In genomic region chr4:141952114-141952513, GRCm38 (mm10) we compare ENCODE assay signal across 8 mouse cellular contexts.
DNase-seq lines count a peak whose midpoint lies in the region; ATAC-seq and TF ChIP-seq lines count a peak whose summit lies in the region.

No protein-coding gene starts in this region.

- TF ChIP-seq POLR2A in lung, adult 2 months (IDR thresholded peaks at IDR 0.05; ENCODE audit: borderline replicate concordance, extremely low read depth, low read depth, low read length) = no peak

- no peak for TF ChIP-seq CTCF in lung, adult 2 months (IDR thresholded peaks at IDR 0.05; ENCODE audit: insufficient read depth, low read length)

- H3K4me3 ChIP-seq in lung, adult 2 months (replicated peaks; ENCODE audit: extremely low read depth, low read depth, low read length) = no peak overlapping the region

- peaks cover 6% of the 10 kb centered on the region for H3K4me1 ChIP-seq in lung, adult 2 months (ENCODE audit: control insufficient read depth, insufficient read depth, low read length)

- ATAC-seq in common myeloid progenitor, adult 5-6 weeks (replicated peaks; ENCODE audit: low read depth, poor library complexity, severe bottlenecking) = peak; percentile 87
- ATAC-seq in cerebellum, adult (ENCODE audit: insufficient number of reproducible peaks, low FRiP score, low TSS enrichment) = no peak

- DNase-seq in lung, adult 18-20 months = peak; percentile 56
- DNase-seq in lung, adult 2 months = no peak
- DNase-seq in heart, postnatal 10 days = peak; percentile 57 to 65
- DNase-seq in lung, postnatal 14 days = peak; percentile 55
- DNase-seq in neural tube, embryonic 10.5 days (ENCODE audit: extremely low spot score, low spot score) = no peak
- DNase-seq in ovary, postnatal 36 days (ENCODE audit: low spot score) = no peak

- intact Hi-C loops in heart, postnatal 10 days (cut with DNase I) = no loop called here

- 30% methylated on average over 17 of the region's 17 CpGs for WGBS in lung, adult 2 months

Comparison
In these comparisons a context has a peak if more than half of its experiments do, and no peak if none do; other contexts are left out.
1. DNase-seq: peak in lung, adult 18-20 months (2 of 2), heart, postnatal 10 days (2 of 2) and lung, postnatal 14 days (single experiment); none in lung, adult 2 months (single experiment), neural tube, embryonic 10.5 days (single experiment) and ovary, postnatal 36 days (single experiment).